Mouse (Mus musculus): Measurements from ENCODE around the gene Gfral. TPM values are rescaled to one million over a fixed set of nuclear protein-coding genes. Genes with fewer than 3 reads are reported as not detected.

Gene Gfral
- not detected in 2 replicates for polyA plus RNA-seq (2015; fragmentation: Nextera tagmentation; extraction: Ambion mirVana)

GRCm38 (mm10) chr9:76213557-76213956, at the start of gene Gfral:
Gene Gfral, minus strand, starts transcription at chr9:76213657.
- no peak within 1 kb of the TSS for H3K4me3 ChIP-seq (replicated peaks)
- no peak within 1 kb of the TSS for H3K4me2 ChIP-seq (replicated peaks)
- H3K4me1 ChIP-seq = no peaks in the 10 kb centered on the region
- no peaks in the 10 kb centered on the region for H3K36me3 ChIP-seq
- H3K9me3 ChIP-seq (replicated peaks) = no peaks in the 10 kb centered on the region
- no peak within 1 kb of the TSS for H3K27ac ChIP-seq (replicated peaks)
- no peak within 1 kb of the TSS for H3K9ac ChIP-seq
- WGBS = 90% methylated on average over 2 of the region's 2 CpGs
- ATAC-seq (ENCODE audit: insufficient number of reproducible peaks, low FRiP score, low TSS enrichment, low read depth) = no peak
- no peaks in the 10 kb centered on the region for H3K27me3 ChIP-seq

DNA sequence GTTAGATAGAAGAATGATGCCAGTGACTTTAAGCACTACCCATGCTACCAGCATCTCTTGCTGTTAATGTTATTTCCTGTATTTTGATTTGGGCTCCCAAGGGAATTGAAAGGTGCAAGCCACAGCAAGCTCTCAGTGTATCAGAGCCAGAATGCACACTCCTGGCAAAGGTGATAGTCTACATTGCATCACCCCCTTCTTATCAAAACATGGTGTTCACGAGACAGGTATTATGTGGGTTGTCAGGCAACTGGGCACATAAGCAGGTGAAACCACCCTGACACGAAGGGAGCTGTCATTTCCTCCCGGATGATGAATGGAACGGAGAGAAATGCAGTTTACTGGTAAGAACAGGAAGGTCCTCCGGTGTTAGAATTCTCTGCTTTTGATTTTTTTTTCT, 44.3 kb upstream of the Gfral start:
- Histone ChIP-seq H3K4me2 (replicated peaks) (no peak overlapping the region), H3K4me3 (replicated peaks) (no peak overlapping the region), H3K36me3 (no peaks in the 10 kb centered on the region), H3K27ac (replicated peaks) (no peak overlapping the region), H3K9ac (no peak overlapping the region), H3K27me3 (no peaks in the 10 kb centered on the region), H3K9me3 (replicated peaks) (no peaks in the 10 kb centered on the region), H3K4me1 (no peaks in the 10 kb centered on the region)
- no peak for ATAC-seq (ENCODE audit: insufficient number of reproducible peaks, low FRiP score, low TSS enrichment, low read depth)
- WGBS = 68% methylated on average over 5 of the region's 5 CpGs

GRCm38 (mm10) chr9:76252544-76252943, 39.1 kb upstream of the Gfral start:
- no peak for ATAC-seq (ENCODE audit: insufficient number of reproducible peaks, low FRiP score, low TSS enrichment, low read depth)
- Histone ChIP-seq H3K9me3 (replicated peaks) (no peaks in the 10 kb centered on the region), H3K9ac (no peak overlapping the region), H3K4me1 (no peaks in the 10 kb centered on the region), H3K36me3 (no peaks in the 10 kb centered on the region), H3K27me3 (no peaks in the 10 kb centered on the region), H3K4me3 (replicated peaks) (no peak overlapping the region), H3K27ac (replicated peaks) (no peak overlapping the region), H3K4me2 (replicated peaks) (no peak overlapping the region)
- 90% methylated on average over 7 of the region's 7 CpGs for WGBS

DNA sequence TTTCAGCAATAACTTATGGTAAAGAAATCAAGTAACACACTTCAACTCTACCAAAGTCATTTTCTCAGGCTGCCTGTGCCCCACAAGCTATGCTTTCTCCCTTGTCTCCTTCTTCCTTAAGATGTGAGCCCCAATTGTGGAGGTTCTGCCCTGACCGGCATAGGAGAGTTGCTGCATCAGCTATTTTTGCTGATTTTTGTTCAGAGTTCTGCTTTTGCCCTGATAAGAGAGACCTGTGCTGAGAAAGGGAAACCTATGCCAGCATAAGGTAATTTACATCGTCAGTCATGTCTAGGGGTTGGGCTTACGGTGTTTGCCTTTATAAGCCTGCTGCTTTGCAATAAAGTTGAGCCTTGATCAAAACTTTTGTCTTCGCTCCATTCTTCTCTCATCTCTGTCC, 38.7 kb upstream of the Gfral start:
- no peak overlapping the region for H3K9ac ChIP-seq
- H3K27me3 ChIP-seq = no peaks in the 10 kb centered on the region
- 92% methylated on average over 4 of the region's 4 CpGs for WGBS
- H3K4me2 ChIP-seq (replicated peaks) = no peak overlapping the region
- no peaks in the 10 kb centered on the region for H3K4me1 ChIP-seq
- no peak overlapping the region for H3K27ac ChIP-seq (replicated peaks)
- H3K9me3 ChIP-seq (replicated peaks) = no peaks in the 10 kb centered on the region
- ATAC-seq (ENCODE audit: insufficient number of reproducible peaks, low FRiP score, low TSS enrichment, low read depth) = no peak
- no peaks in the 10 kb centered on the region for H3K36me3 ChIP-seq
- no peak overlapping the region for H3K4me3 ChIP-seq (replicated peaks)

DNA sequence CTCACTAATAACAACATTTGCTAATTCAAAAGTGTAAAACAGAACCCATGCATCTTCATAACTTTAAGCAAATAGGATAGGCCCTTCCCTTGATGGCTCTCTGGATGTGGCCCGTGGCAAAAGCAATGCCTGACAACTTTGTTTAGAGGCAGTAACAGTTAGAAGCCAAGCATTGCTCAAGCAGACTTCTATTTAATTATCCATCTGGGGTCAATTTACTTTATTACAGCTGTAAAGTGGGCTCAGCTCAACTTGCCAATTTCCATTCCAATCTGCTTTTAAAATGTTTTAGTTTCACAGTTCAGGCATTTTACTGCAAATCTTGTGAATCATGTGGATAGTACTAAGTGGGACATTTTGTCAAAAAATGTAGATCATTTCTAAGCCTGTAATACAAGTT, 28.9 kb upstream of the Gfral start:
- 33% methylated on average over 1 of the region's 1 CpGs for WGBS
- no peaks in the 10 kb centered on the region for H3K4me1 ChIP-seq
- H3K9ac ChIP-seq = no peak overlapping the region
- H3K27me3 ChIP-seq = no peaks in the 10 kb centered on the region
- H3K9me3 ChIP-seq (replicated peaks) = no peaks in the 10 kb centered on the region
- H3K4me2 ChIP-seq (replicated peaks) = no peak overlapping the region
- no peak overlapping the region for H3K4me3 ChIP-seq (replicated peaks)
- no peaks in the 10 kb centered on the region for H3K36me3 ChIP-seq
- ATAC-seq (ENCODE audit: insufficient number of reproducible peaks, low FRiP score, low TSS enrichment, low read depth) = no peak
- no peak overlapping the region for H3K27ac ChIP-seq (replicated peaks)

DNA sequence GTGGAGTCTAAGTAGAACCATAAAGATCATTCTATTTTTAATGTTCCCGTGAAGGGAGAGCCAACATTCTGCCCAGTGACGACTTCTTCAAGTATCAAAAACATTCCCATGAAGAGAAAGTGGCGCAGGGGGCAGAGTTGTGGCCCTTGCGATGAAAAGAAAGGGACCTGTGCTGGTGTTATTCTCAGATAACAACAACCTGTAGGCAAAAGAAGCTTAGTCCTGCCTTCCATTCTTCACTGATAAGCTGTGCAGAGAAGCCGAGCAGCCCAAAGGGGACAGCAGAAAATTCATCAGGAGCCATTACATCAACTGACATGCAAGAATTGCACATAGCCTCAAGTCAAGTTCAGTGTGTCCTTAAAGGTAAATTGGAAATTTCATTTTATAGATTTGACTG, 24.5 kb upstream of the Gfral start:
- no peaks in the 10 kb centered on the region for H3K4me1 ChIP-seq
- no peak overlapping the region for H3K9ac ChIP-seq
- H3K27ac ChIP-seq (replicated peaks) = no peak overlapping the region
- H3K4me3 ChIP-seq (replicated peaks) = no peak overlapping the region
- no peak for ATAC-seq (ENCODE audit: insufficient number of reproducible peaks, low FRiP score, low TSS enrichment, low read depth)
- H3K4me2 ChIP-seq (replicated peaks) = no peak overlapping the region
- H3K27me3 ChIP-seq = no peaks in the 10 kb centered on the region
- no peaks in the 10 kb centered on the region for H3K36me3 ChIP-seq
- H3K9me3 ChIP-seq (replicated peaks) = no peaks in the 10 kb centered on the region
- whole genome bisulfite sequencing = 78% methylated on average over 5 of the region's 5 CpGs

GRCm38 (mm10) chr9:76237243-76237642, 23.8 kb upstream of the Gfral start:
- H3K4me1 ChIP-seq = no peaks in the 10 kb centered on the region
- no peaks in the 10 kb centered on the region for H3K9me3 ChIP-seq (replicated peaks)
- ATAC-seq (ENCODE audit: insufficient number of reproducible peaks, low FRiP score, low TSS enrichment, low read depth) = no peak
- H3K9ac ChIP-seq = no peak overlapping the region
- H3K36me3 ChIP-seq = no peaks in the 10 kb centered on the region
- H3K4me3 ChIP-seq (replicated peaks) = no peak overlapping the region
- H3K27ac ChIP-seq (replicated peaks) = no peak overlapping the region
- peak overlapping the region; percentile 76 for H3K4me2 ChIP-seq (replicated peaks)
- 35% methylated on average over 12 of the region's 12 CpGs for WGBS
- H3K27me3 ChIP-seq = no peaks in the 10 kb centered on the region

- no peak overlapping the region for H3K9ac ChIP-seq
- peak overlapping the region; percentile 76 for H3K4me2 ChIP-seq (replicated peaks)
- no peaks in the 10 kb centered on the region for H3K4me1 ChIP-seq
- WGBS = 0% methylated on average over 7 of the region's 7 CpGs
- H3K4me3 ChIP-seq (replicated peaks) = peak overlapping the region; percentile 48
- H3K9me3 ChIP-seq (replicated peaks) = no peaks in the 10 kb centered on the region
- no peaks in the 10 kb centered on the region for H3K36me3 ChIP-seq
- no peaks in the 10 kb centered on the region for H3K27me3 ChIP-seq
- ATAC-seq (ENCODE audit: insufficient number of reproducible peaks, low FRiP score, low TSS enrichment, low read depth) = no peak
- H3K27ac ChIP-seq (replicated peaks) = 0 out of 2 replicates have a peak overlapping the region, but pooled peaks have one; percentile 80
Observed at GRCm38 (mm10) chr9:76236626-76237025, 23.2 kb upstream of the Gfral start.

DNA sequence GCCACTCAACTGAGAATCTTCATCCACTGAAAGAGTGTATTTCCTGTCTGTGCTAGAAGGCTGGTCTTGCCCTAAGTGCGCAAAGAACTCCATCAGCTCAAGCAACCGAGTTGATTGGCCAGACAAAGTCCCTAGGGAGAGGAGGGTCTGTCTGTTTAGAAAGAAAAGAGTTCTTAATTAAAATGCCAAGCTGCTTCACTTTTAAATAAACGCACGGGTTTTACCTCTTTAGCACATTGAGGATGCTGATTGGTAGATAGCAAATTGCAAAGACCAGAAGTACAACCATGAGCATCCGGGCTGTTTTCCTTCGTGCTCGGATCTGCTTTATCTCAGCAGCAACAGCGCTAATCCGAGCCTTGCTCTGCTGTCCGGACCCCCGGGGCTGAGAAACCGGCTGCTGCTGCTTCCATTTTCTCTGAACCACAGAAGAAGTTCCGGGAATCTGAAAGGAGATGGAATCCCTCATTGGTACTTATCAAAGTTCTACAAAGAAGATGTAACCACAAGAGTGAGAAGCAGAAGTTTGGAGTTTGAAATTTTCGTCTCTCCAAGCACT, 22.6 kb upstream of the Gfral start:
- no peaks in the 10 kb centered on the region for H3K36me3 ChIP-seq
- no peaks in the 10 kb centered on the region for H3K27me3 ChIP-seq
- H3K9me3 ChIP-seq (replicated peaks) = no peaks in the 10 kb centered on the region
- no peaks in the 10 kb centered on the region for H3K4me1 ChIP-seq
- H3K4me3 ChIP-seq (replicated peaks) = peak overlapping the region; percentile 48
- H3K27ac ChIP-seq (replicated peaks) = peak overlapping the region; percentile 80
- H3K9ac ChIP-seq = no peak overlapping the region
- no peak for ATAC-seq (ENCODE audit: insufficient number of reproducible peaks, low FRiP score, low TSS enrichment, low read depth)
- WGBS = 1% methylated on average over 14 of the region's 14 CpGs
- H3K4me2 ChIP-seq (replicated peaks) = peak overlapping the region; percentile 76

DNA sequence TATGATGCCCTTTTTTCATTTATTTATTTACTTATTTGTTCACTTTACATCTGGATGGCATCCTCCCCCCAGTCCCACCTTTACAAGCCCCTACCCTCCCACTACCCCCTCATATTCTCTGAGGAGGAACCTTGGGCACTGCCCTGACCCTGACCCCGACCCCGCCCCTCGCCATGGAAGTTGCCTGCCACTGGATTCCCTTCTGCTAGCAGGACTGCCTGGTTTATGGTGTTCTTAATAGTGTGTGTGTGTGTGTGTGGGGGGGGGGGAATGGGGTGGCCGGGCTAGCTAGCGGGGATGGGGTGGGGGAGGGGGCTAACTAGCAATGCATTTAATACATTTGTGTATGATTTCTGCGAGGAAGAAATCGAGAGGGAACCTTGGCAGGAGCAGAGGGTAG, 21.4 kb upstream of the Gfral start:
- ATAC-seq (ENCODE audit: insufficient number of reproducible peaks, low FRiP score, low TSS enrichment, low read depth) = no peak

DNA sequence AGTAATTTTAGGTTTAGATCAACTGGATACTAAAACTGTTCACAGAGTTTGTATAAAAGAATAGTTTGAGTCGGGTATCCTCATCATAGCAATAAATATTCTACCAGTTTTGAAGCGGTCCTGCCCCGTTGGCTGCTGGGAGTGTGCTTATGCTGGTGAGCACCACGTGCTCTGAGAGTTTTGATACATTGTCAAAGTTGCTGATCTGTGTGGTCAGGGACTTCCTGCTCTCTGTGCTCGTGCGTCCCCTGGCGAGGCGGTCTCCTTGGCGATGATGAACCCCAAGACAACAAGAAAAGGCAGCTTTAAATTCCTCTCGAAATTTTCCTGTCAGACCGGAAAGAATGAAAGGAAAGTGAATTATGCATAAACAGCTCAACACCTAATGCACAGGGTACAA, 16.9 kb upstream of the Gfral start:
- Histone ChIP-seq H3K27ac (replicated peaks) (no peak overlapping the region), H3K4me2 (replicated peaks) (0 out of 2 replicates have a peak overlapping the region, but pooled peaks have one; percentile 6), H3K4me3 (replicated peaks) (no peak overlapping the region), H3K9me3 (replicated peaks) (no peaks in the 10 kb centered on the region), H3K36me3 (no peaks in the 10 kb centered on the region), H3K9ac (no peak overlapping the region), H3K27me3 (no peaks in the 10 kb centered on the region), H3K4me1 (0 out of 2 replicates have a peak, but pooled peaks cover 3% of the 10 kb centered on the region)
- WGBS = 41% methylated on average over 11 of the region's 11 CpGs
- ATAC-seq (ENCODE audit: insufficient number of reproducible peaks, low FRiP score, low TSS enrichment, low read depth) = no peak

More for the DNA sequence above, 21.4 kb upstream of the Gfral start:
- 47% methylated on average over 7 of the region's 7 CpGs for WGBS
- Histone ChIP-seq H3K27ac (replicated peaks) (no peak overlapping the region), H3K4me1 (0 out of 2 replicates have a peak, but pooled peaks cover 3% of the 10 kb centered on the region), H3K27me3 (no peaks in the 10 kb centered on the region), H3K36me3 (no peaks in the 10 kb centered on the region), H3K4me3 (replicated peaks) (no peak overlapping the region), H3K9me3 (replicated peaks) (no peaks in the 10 kb centered on the region), H3K4me2 (replicated peaks) (no peak overlapping the region), H3K9ac (no peak overlapping the region)
